In genomic region chr3:101701763-101702173, GRCm38 (mm10) we compare ENCODE assay signal across 9 mouse cellular contexts.
DNase-seq lines count a peak whose midpoint lies in the region; ATAC-seq lines count a peak whose summit lies in the region.
"Had no signal": no experiment of that assay in that cellular context is flagged by ENCODE, and none has a peak within 500 bp of the region (broad histone marks: within the 10 kb centered on the region; RNA-seq: fewer than 3 reads in every experiment).

No protein-coding gene starts in this region.

- H3K27ac ChIP-seq in heart, embryonic 13.5 days (replicated peaks) = peak overlapping the region; percentile 78
- peak overlapping the region; percentile 68 for H3K27ac ChIP-seq in hindbrain, embryonic 13.5 days
- H3K27ac ChIP-seq in midbrain, embryonic 16.5 days (ENCODE audit: low read length) = no peak overlapping the region

- no peak for DNase-seq in heart, adult 8-10 months (ENCODE audit: low spot score)
- no peak for DNase-seq in cerebellum, adult 9-10 months

- H3K4me2 ChIP-seq in heart, embryonic 13.5 days = no peak overlapping the region
- no peak overlapping the region for H3K4me2 ChIP-seq in hindbrain, embryonic 13.5 days
- H3K4me2 ChIP-seq in midbrain, embryonic 16.5 days (ENCODE audit: low read length) = no peak overlapping the region

- no peak overlapping the region for H3K4me3 ChIP-seq in heart, embryonic 13.5 days
- H3K4me3 ChIP-seq in hindbrain, embryonic 13.5 days = no peak overlapping the region
- no peak overlapping the region for H3K4me3 ChIP-seq in midbrain, embryonic 16.5 days (ENCODE audit: low read depth, low read length)

- no peak for ATAC-seq in heart, embryonic 13.5 days (ENCODE audit: extremely low read depth, insufficient number of reproducible peaks, low FRiP score, low TSS enrichment)
- peak; percentile 24; the same call in 1 of the 2 replicates for ATAC-seq in common myeloid progenitor, adult 5-6 weeks (replicated peaks; ENCODE audit: low read depth, poor library complexity, severe bottlenecking)
- ATAC-seq in hindbrain, embryonic 13.5 days (ENCODE audit: low FRiP score) = peak; percentile 83
- peak; percentile 81; the same call in 1 of the 2 replicates for ATAC-seq in midbrain, embryonic 16.5 days
- ATAC-seq in activated CD4-positive, CD25-positive, alpha-beta regulatory T cell, adult 4 months = no peak
- no peak for ATAC-seq in erythroblast, adult 5-6 weeks (replicated peaks; ENCODE audit: low FRiP score, poor library complexity, severe bottlenecking)

- H3K9ac ChIP-seq in heart, embryonic 13.5 days = no peak overlapping the region
- no peak overlapping the region for H3K9ac ChIP-seq in hindbrain, embryonic 13.5 days
- H3K9ac ChIP-seq in midbrain, embryonic 16.5 days (ENCODE audit: low read depth, low read length) = no peak overlapping the region

- no peaks in the 10 kb centered on the region for H3K27me3 ChIP-seq in heart, embryonic 13.5 days (replicated peaks)
- H3K27me3 ChIP-seq in hindbrain, embryonic 13.5 days = no peaks in the 10 kb centered on the region
- no peaks in the 10 kb centered on the region for H3K27me3 ChIP-seq in midbrain, embryonic 16.5 days (ENCODE audit: control insufficient read depth, insufficient read depth, low read depth, low read length)
- H3K27me3 ChIP-seq: CH12.LX had no signal

- no peaks in the 10 kb centered on the region for H3K36me3 ChIP-seq in heart, embryonic 13.5 days
- no peaks in the 10 kb centered on the region for H3K36me3 ChIP-seq in hindbrain, embryonic 13.5 days
- H3K36me3 ChIP-seq in midbrain, embryonic 16.5 days (ENCODE audit: control insufficient read depth, insufficient read depth, low read length) = no peaks in the 10 kb centered on the region

- H3K9me3 ChIP-seq in heart, embryonic 13.5 days = no peaks in the 10 kb centered on the region
- no peaks in the 10 kb centered on the region for H3K9me3 ChIP-seq in hindbrain, embryonic 13.5 days
- H3K9me3 ChIP-seq in midbrain, embryonic 16.5 days (replicated peaks; ENCODE audit: control insufficient read depth, low read length, poor library complexity, severe bottlenecking) = no peaks in the 10 kb centered on the region

- WGBS in heart, embryonic 13.5 days = 47% methylated on average over 1 of the region's 1 CpGs
- 0% methylated on average over 1 of the region's 1 CpGs for WGBS in hindbrain, embryonic 13.5 days
- 7% methylated on average over 1 of the region's 1 CpGs for WGBS in midbrain, embryonic 16.5 days

- H3K4me1 ChIP-seq in heart, embryonic 13.5 days = peaks cover 57% of the 10 kb centered on the region
- peaks cover 24% of the 10 kb centered on the region for H3K4me1 ChIP-seq in hindbrain, embryonic 13.5 days (replicated peaks)
- H3K4me1 ChIP-seq in midbrain, embryonic 16.5 days (ENCODE audit: control insufficient read depth, insufficient read depth, low read length) = peaks cover 6% of the 10 kb centered on the region

Comparison
In these comparisons a context has a peak if more than half of its experiments do, and no peak if none do; other contexts are left out.
1. ATAC-seq: peak in common myeloid progenitor, adult 5-6 weeks (single experiment), hindbrain, embryonic 13.5 days (single experiment) and midbrain, embryonic 16.5 days (single experiment); none in heart, embryonic 13.5 days (single experiment), activated CD4-positive, CD25-positive, alpha-beta regulatory T cell, adult 4 months (single experiment) and erythroblast, adult 5-6 weeks (single experiment).